Mouse (Mus musculus) intestine, embryonic 14.5 days (tissue): Measurements from ENCODE around the gene Tmem238l. TPM values are rescaled to one million over a fixed set of nuclear protein-coding genes. Genes with fewer than 3 reads are reported as not detected.

ENCODE experiments used
- ATAC-seq: fragments of 200-750 bp; cut with Nextera tagmentation; replicated peaks from 2 replicates; pipeline ENCODE4 v1.8.0; 2017; ENCODE audit warnings: low read depth, moderate number of reproducible peaks, moderate TSS enrichment, moderate library complexity; ENCODE audit not compliant: low FRiP score, low TSS enrichment
- DNase-seq: peaks from one replicate; pipeline ENCODE4 v3.0.0-alpha.2; 2018; ENCODE audit warnings: low spot score
- H3K27ac ChIP-seq: fragments of 300-500 bp; sonication (generic); 2 replicates; pipeline ENCODE4 v1.5.1; 2014; ENCODE audit warnings: low read depth, mild to moderate bottlenecking, control low read depth
- H3K27me3 ChIP-seq: fragments of 300-500 bp; sonication (generic); replicated peaks from 2 replicates; pipeline ENCODE4 v1.6.1; 2014; ENCODE audit warnings: low read length, control low read depth; ENCODE audit not compliant: control insufficient read depth, insufficient read depth
- H3K36me3 ChIP-seq: fragments of 300-500 bp; sonication (generic); 2 replicates; pipeline ENCODE4 v1.6.1; 2014; ENCODE audit warnings: low read length, control low read depth; ENCODE audit not compliant: control insufficient read depth, insufficient read depth
- H3K4me1 ChIP-seq: fragments of 300-500 bp; sonication (generic); replicated peaks from 2 replicates; pipeline ENCODE4 v1.6.1; 2014; ENCODE audit warnings: low read length, control low read depth, mixed read lengths; ENCODE audit not compliant: control insufficient read depth, insufficient read depth
- H3K4me2 ChIP-seq: fragments of 300-500 bp; sonication (generic); 2 replicates; pipeline ENCODE4 v1.6.1; 2014; ENCODE audit warnings: low read length
- H3K4me3 ChIP-seq: fragments of 300-500 bp; sonication (generic); 2 replicates; pipeline ENCODE4 v1.5.1; 2014; ENCODE audit warnings: low read depth, low read length, control low read depth, mixed read lengths
- H3K9ac ChIP-seq: fragments of 300-500 bp; sonication (generic); 2 replicates; pipeline ENCODE4 v1.6.1; 2014; ENCODE audit warnings: mild to moderate bottlenecking, low read length
- H3K9me3 ChIP-seq: fragments of 300-500 bp; sonication (generic); 2 replicates; pipeline ENCODE4 v1.6.1; 2016; ENCODE audit warnings: low read length, control low read depth; ENCODE audit not compliant: control insufficient read depth
- WGBS: fragments of 180-500 bp; shearing (Covaris S2); extraction: QIAGEN DNeasy Blood & Tissue Kit; methylation state at CpG from one replicate; pipeline ENCODE4 v1.1.7; 2014; 5-methylcytosine and 5-hydroxymethylcytosine counted together
- polyA plus RNA-seq: library from polyadenylated mRNA; unstranded; fragments of >200 nt; fragmentation: Nextera tagmentation; extraction: Ambion mirVana; gene quantifications from 2 replicates; pipeline ENCODE4 v1.2.1, GENCODE M21; 2014

Gene Tmem238l
- polyA plus RNA-seq: 0.67 and 0.68 TPM in 2 replicates

DNA sequence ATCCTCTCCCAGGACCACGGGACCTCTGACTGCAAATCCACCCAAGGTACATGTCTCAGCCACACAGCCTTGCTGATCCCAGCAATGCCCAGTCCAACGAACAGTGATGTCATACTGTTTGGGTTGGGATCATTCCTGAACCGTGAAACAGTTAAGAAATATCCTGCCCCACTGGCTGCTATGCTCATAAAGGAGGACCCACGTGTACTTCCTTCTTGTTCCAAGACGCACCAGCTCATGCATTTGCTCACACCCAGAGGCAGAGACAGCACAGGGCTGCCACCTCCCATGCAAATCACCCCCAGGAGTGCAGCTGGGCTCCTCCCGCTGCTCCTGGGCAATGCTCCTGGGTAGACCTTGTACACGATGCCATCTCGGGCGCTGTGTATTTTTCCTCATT lies at the start of gene Tmem238l:
Tmem238l (plus strand) TSS at position 336 of the 400 bp plus-strand sequence.
- H3K36me3 ChIP-seq: no peaks in the 10 kb centered on the region
- no peak for ATAC-seq
- WGBS: 75% methylated on average over 9 of the region's 9 CpGs
- no peak within 1 kb of the TSS for H3K27ac ChIP-seq
- DNase-seq: no peak
- H3K27me3 ChIP-seq: no peaks in the 10 kb centered on the region
- peaks cover 2% of the 10 kb centered on the region; the same call in 1 of the 2 replicates for H3K9me3 ChIP-seq
- H3K4me3 ChIP-seq: no peak within 1 kb of the TSS
- no peak within 1 kb of the TSS for H3K9ac ChIP-seq
- no peak within 1 kb of the TSS for H3K4me2 ChIP-seq
- no peaks in the 10 kb centered on the region for H3K4me1 ChIP-seq

DNA sequence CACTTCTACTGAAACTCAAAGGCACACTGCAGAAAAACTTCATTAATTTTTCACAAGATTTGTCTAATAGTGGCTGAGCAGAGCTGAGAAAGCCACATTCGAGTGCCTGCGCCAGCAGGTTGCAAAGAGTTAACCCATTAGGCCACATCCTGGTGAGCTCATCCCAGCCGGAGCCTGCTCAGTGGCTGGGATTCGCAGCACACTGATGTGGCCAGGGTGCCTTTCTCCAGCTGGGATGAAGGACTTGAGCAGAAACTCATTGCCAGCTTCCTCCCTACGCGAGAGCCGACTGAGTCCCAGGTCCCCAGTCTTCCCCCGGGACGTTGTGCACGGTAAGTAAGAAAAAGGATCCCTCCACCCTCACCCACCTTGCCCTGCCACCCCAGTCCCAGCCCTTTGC lies 44.6 kb upstream of the Tmem238l start, which contains the start of gene Pirt:
Pirt (plus strand) TSS at position 171 of the 400 bp plus-strand sequence.
- no peaks in the 10 kb centered on the region for H3K9me3 ChIP-seq
- ATAC-seq: no peak
- H3K9ac ChIP-seq: no peak within 1 kb of the TSS
- no peaks in the 10 kb centered on the region for H3K36me3 ChIP-seq
- DNase-seq: no peak
- no peak within 1 kb of the TSS for H3K4me2 ChIP-seq
- no peak within 1 kb of the TSS for H3K4me3 ChIP-seq
- WGBS: 37% methylated on average over 10 of the region's 10 CpGs
- H3K27me3 ChIP-seq: no peaks in the 10 kb centered on the region
- H3K4me1 ChIP-seq: peaks cover 2% of the 10 kb centered on the region; the same call in 1 of the 2 replicates
- no peak within 1 kb of the TSS for H3K27ac ChIP-seq

- ATAC-seq (peak; percentile 68; the same call in 1 of the 2 replicates), DNase-seq (no peak)
- H3K4me2 ChIP-seq: no peak overlapping the region
- H3K9ac ChIP-seq: no peak overlapping the region
- no peaks in the 10 kb centered on the region; the same call in 1 of the 2 replicates for H3K4me1 ChIP-seq
- H3K36me3 ChIP-seq: no peaks in the 10 kb centered on the region
- H3K27ac ChIP-seq: no peak overlapping the region
- no peaks in the 10 kb centered on the region for H3K9me3 ChIP-seq
- H3K4me3 ChIP-seq: no peak overlapping the region
- 50% methylated on average over 17 of the region's 17 CpGs for WGBS
- H3K27me3 ChIP-seq: no peaks in the 10 kb centered on the region
These were observed 43.6 kb upstream of the Tmem238l start for GRCm38 (mm10) chr11:66912531-66913458.

DNA sequence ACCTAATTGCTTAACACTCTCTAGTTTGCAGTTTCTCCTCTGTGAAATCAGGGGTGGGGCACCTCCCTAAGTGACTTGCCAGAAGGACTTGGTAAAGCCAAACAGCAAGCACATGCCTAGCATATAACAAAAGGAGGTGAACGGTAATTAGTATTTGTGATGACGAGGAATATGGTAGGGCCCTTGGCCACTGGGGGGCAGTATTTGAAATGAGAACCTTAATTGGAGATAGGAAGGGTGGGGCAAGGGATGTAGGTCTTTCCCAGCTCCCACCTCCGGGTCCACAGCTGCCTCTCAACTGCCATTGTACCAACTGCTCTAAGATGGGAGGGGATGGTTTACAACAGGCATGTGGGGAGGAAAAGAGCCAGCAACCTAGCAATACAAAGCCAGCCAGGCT lies 42.2 kb upstream of the Tmem238l start:
- DNase-seq: no peak
- no peaks in the 10 kb centered on the region for H3K9me3 ChIP-seq
- H3K27ac ChIP-seq: no peak overlapping the region
- H3K4me1 ChIP-seq: no peaks in the 10 kb centered on the region; the same call in 1 of the 2 replicates
- H3K4me3 ChIP-seq: no peak overlapping the region
- H3K36me3 ChIP-seq: no peaks in the 10 kb centered on the region
- no peaks in the 10 kb centered on the region for H3K27me3 ChIP-seq
- H3K4me2 ChIP-seq: no peak overlapping the region
- H3K9ac ChIP-seq: no peak overlapping the region
- no peak for ATAC-seq
- WGBS: 34% methylated on average over 3 of the region's 3 CpGs

GRCm38 (mm10) chr11:66920012-66920411 lies 36.4 kb upstream of the Tmem238l start:
- Histone ChIP-seq H3K9me3 (no peaks in the 10 kb centered on the region), H3K4me2 (no peak overlapping the region), H3K9ac (no peak overlapping the region), H3K36me3 (no peaks in the 10 kb centered on the region), H3K4me1 (no peaks in the 10 kb centered on the region; the same call in 1 of the 2 replicates), H3K27ac (no peak overlapping the region), H3K27me3 (no peaks in the 10 kb centered on the region), H3K4me3 (no peak overlapping the region)
- DNase-seq (no peak), ATAC-seq (no peak)
- WGBS: 69% methylated on average over 2 of the region's 2 CpGs

DNA sequence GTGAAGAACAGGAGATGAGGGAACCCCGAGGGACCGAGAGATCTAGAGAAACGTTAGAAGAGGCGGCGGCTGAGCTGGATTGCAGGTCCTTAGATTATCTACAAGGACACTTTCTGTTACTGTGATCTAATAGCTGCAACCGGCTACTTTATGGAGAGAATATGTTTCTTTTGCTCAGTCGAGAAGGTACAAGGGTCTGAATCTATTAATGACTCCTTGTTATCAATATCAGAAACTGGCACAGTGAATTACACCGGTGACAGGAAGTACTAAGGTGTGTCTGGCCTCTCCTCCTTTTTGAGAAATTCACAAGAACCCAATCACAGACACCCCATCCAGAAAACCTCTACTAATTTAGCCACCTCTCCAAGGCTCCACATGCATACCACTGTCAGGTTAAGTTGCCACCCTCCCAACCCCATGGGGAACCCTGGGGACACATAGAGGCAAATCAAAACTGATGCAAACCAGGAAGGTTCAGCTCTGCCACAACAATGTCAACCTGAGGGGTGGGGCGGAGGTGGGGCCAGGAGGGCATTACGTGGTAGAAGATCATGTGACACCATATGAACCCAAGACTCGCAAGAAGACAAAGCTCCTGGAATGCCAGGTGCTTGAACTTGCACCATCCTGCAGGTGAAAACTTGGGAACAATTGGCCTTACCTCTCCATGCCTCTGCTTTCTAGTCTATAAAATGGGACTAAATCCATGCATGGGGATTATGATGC lies 32.2 kb upstream of the Tmem238l start:
- Histone ChIP-seq H3K4me3 (no peak overlapping the region), H3K9ac (no peak overlapping the region), H3K4me1 (no peaks in the 10 kb centered on the region; the same call in 1 of the 2 replicates), H3K4me2 (no peak overlapping the region), H3K9me3 (no peaks in the 10 kb centered on the region), H3K36me3 (no peaks in the 10 kb centered on the region), H3K27me3 (no peaks in the 10 kb centered on the region), H3K27ac (no peak overlapping the region)
- 78% methylated on average over 11 of the region's 11 CpGs for WGBS
- DNase-seq (no peak), ATAC-seq (no peak)

- DNase-seq (no peak), ATAC-seq (no peak)
- H3K9me3 ChIP-seq: no peaks in the 10 kb centered on the region
- no peak overlapping the region for H3K4me2 ChIP-seq
- H3K9ac ChIP-seq: no peak overlapping the region
- WGBS: 78% methylated on average over 3 of the region's 3 CpGs
- H3K4me1 ChIP-seq: no peaks in the 10 kb centered on the region
- H3K4me3 ChIP-seq: no peak overlapping the region
- no peak overlapping the region for H3K27ac ChIP-seq
- no peaks in the 10 kb centered on the region for H3K36me3 ChIP-seq
- H3K27me3 ChIP-seq: no peaks in the 10 kb centered on the region
These were observed 28.1 kb upstream of the Tmem238l start for GRCm38 (mm10) chr11:66928311-66928710.

GRCm38 (mm10) chr11:66932827-66933599 lies 23.4 kb upstream of the Tmem238l start:
- no peak for ATAC-seq
- no peak overlapping the region for H3K9ac ChIP-seq
- no peaks in the 10 kb centered on the region for H3K36me3 ChIP-seq
- H3K4me1 ChIP-seq: no peaks in the 10 kb centered on the region
- no peaks in the 10 kb centered on the region for H3K9me3 ChIP-seq
- no peak for DNase-seq
- H3K27ac ChIP-seq: no peak overlapping the region
- 75% methylated on average over 9 of the region's 9 CpGs for WGBS
- no peaks in the 10 kb centered on the region for H3K27me3 ChIP-seq
- no peak overlapping the region for H3K4me2 ChIP-seq
- no peak overlapping the region for H3K4me3 ChIP-seq
